Mouse (Mus musculus): ENCODE results near the gene Ereg.
A peak's percentile ranks its signal among the peaks of the same experiment; 100 is the strongest.

The Ereg gene

GRCm38 (mm10) chr5:91074450-91074950 is at the start of gene Ereg:
Gene Ereg, plus strand, starts transcription at chr5:91074622.
- DNase-seq (ENCODE audit: low read depth, low spot score), result no peak

- no peak for DNase-seq (ENCODE audit: low read depth, low spot score)
Observed at GRCm38 (mm10) chr5:91027164-91027563, 47.3 kb upstream of the Ereg start, which contains the start of gene Epgn. Gene Epgn, plus strand, starts transcription at chr5:91027464.

GRCm38 (mm10) chr5:91027840-91028239 is 46.6 kb upstream of the Ereg start:
- DNase-seq (ENCODE audit: low read depth, low spot score), result no peak

- DNase-seq (ENCODE audit: low read depth, low spot score), result no peak
Observed at GRCm38 (mm10) chr5:91030629-91031028, 43.8 kb upstream of the Ereg start.

GRCm38 (mm10) chr5:91035341-91035740 is 39.1 kb upstream of the Ereg start:
- no peak for DNase-seq (ENCODE audit: low read depth, low spot score)

- DNase-seq (ENCODE audit: low read depth, low spot score), result no peak
Observed at GRCm38 (mm10) chr5:91036628-91037027, 37.8 kb upstream of the Ereg start.

GRCm38 (mm10) chr5:91037756-91038155 is 36.7 kb upstream of the Ereg start:
- DNase-seq (ENCODE audit: low read depth, low spot score), result no peak

GRCm38 (mm10) chr5:91038547-91038946 is 35.9 kb upstream of the Ereg start:
- peak; percentile 67 for DNase-seq (ENCODE audit: low read depth, low spot score)

- no peak for DNase-seq (ENCODE audit: low read depth, low spot score)
Observed at GRCm38 (mm10) chr5:91038963-91039362, 35.5 kb upstream of the Ereg start.

GRCm38 (mm10) chr5:91047987-91048386 is 26.4 kb upstream of the Ereg start:
- DNase-seq (ENCODE audit: low read depth, low spot score), result no peak

GRCm38 (mm10) chr5:91048397-91048796 is 26.0 kb upstream of the Ereg start:
- no peak for DNase-seq (ENCODE audit: low read depth, low spot score)

GRCm38 (mm10) chr5:91072340-91072739 is 2.1 kb upstream of the Ereg start:
- DNase-seq (ENCODE audit: low read depth, low spot score), result no peak

- no peak for DNase-seq (ENCODE audit: low read depth, low spot score)
Observed at GRCm38 (mm10) chr5:91073626-91074025, 796 bp upstream of the Ereg start.

GRCm38 (mm10) chr5:91074026-91074425 is 396 bp upstream of the Ereg start:
- DNase-seq (ENCODE audit: low read depth, low spot score), result no peak

GRCm38 (mm10) chr5:91075021-91075420 is 599 bp downstream of the Ereg start:
- DNase-seq (ENCODE audit: low read depth, low spot score), result no peak

GRCm38 (mm10) chr5:91083016-91083415 is 8.6 kb downstream of the Ereg start:
- DNase-seq (ENCODE audit: low read depth, low spot score), result peak; percentile 22

GRCm38 (mm10) chr5:91085291-91085690 is 10.9 kb downstream of the Ereg start:
- no peak for DNase-seq (ENCODE audit: low read depth, low spot score)

- DNase-seq (ENCODE audit: low read depth, low spot score), result no peak
Observed at GRCm38 (mm10) chr5:91090301-91090700, 15.9 kb downstream of the Ereg start.

- no peak for DNase-seq (ENCODE audit: low read depth, low spot score)
Observed at GRCm38 (mm10) chr5:91097911-91098614, 23.6 kb downstream of the Ereg start.

- no peak for DNase-seq (ENCODE audit: low read depth, low spot score)
Observed at GRCm38 (mm10) chr5:91101742-91102141, 27.3 kb downstream of the Ereg start.

GRCm38 (mm10) chr5:91103943-91104665 is 29.7 kb downstream of the Ereg start:
- DNase-seq (ENCODE audit: low read depth, low spot score), result no peak

- no peak for DNase-seq (ENCODE audit: low read depth, low spot score)
Observed at GRCm38 (mm10) chr5:91106248-91106647, 31.8 kb downstream of the Ereg start.
